Comparison of ENCODE assay signal across 29 mouse cellular contexts in genomic region chr6:131393873-131394660, GRCm38 (mm10). TPM values are rescaled to one million over a fixed set of nuclear protein-coding genes. Genes with fewer than 3 reads are reported as not detected.
A peak's percentile ranks its signal among the peaks of the same experiment; 100 is the strongest.
DNase-seq lines count a peak whose midpoint lies in the region; ATAC-seq lines count a peak whose summit lies in the region.
"Had no signal": no experiment of that assay in that cellular context is flagged by ENCODE, and none has a peak within 500 bp of the region (broad histone marks: within the 10 kb centered on the region; RNA-seq: fewer than 3 reads in every experiment).

No protein-coding gene starts in this region.

- H3K36me3 ChIP-seq in liver, embryonic 11.5 days (ENCODE audit: control insufficient read depth, insufficient read depth, low read length): no peaks in the 10 kb centered on the region
- H3K36me3 ChIP-seq in liver, embryonic 16.5 days (ENCODE audit: control insufficient read depth, insufficient read depth): no peaks in the 10 kb centered on the region
- H3K36me3 ChIP-seq in hindbrain, embryonic 16.5 days (ENCODE audit: control insufficient read depth, insufficient read depth, low read length): no peaks in the 10 kb centered on the region
- H3K36me3 ChIP-seq in midbrain, embryonic 14.5 days (ENCODE audit: control insufficient read depth, insufficient read depth, low read length): no peaks in the 10 kb centered on the region
- H3K36me3 ChIP-seq: heart, embryonic 15.5 days; limb, embryonic 13.5 days; neural tube, embryonic 12.5 days had no signal

- H3K27me3 ChIP-seq in liver, embryonic 11.5 days (replicated peaks; ENCODE audit: control insufficient read depth, insufficient read depth, low read length): no peaks in the 10 kb centered on the region
- H3K27me3 ChIP-seq in liver, embryonic 16.5 days (ENCODE audit: control insufficient read depth, insufficient read depth, low read depth, low read length): no peaks in the 10 kb centered on the region
- H3K27me3 ChIP-seq in hindbrain, embryonic 16.5 days (replicated peaks; ENCODE audit: control insufficient read depth, insufficient read depth, low read length): no peaks in the 10 kb centered on the region
- 0 out of 2 replicates have a peak, but pooled peaks cover 4% of the 10 kb centered on the region for H3K27me3 ChIP-seq in midbrain, embryonic 14.5 days (ENCODE audit: control insufficient read depth, insufficient read depth, low read length)
- H3K27me3 ChIP-seq: heart, embryonic 15.5 days; limb, embryonic 13.5 days had no signal

- H3K27ac ChIP-seq in liver, embryonic 11.5 days (ENCODE audit: low read depth, low read length): no peak overlapping the region
- H3K27ac ChIP-seq in liver, embryonic 16.5 days (ENCODE audit: low read length): no peak overlapping the region
- no peak overlapping the region for H3K27ac ChIP-seq in hindbrain, embryonic 16.5 days (ENCODE audit: low read depth, low read length)
- no peak overlapping the region for H3K27ac ChIP-seq in midbrain, embryonic 14.5 days (replicated peaks; ENCODE audit: low read depth, low read length)
- H3K27ac ChIP-seq: heart, embryonic 15.5 days; hindbrain, postnatal 0 days; limb, embryonic 13.5 days; neural tube, embryonic 12.5 days had no signal

- peak; percentile 62 for ATAC-seq in liver, embryonic 11.5 days (replicated peaks; ENCODE audit: low FRiP score)
- ATAC-seq in erythroid progenitor cell, adult 5-6 weeks (replicated peaks; ENCODE audit: low FRiP score, poor library complexity, severe bottlenecking): peak; percentile 57
- peak; percentile 61 for ATAC-seq in liver, embryonic 16.5 days (ENCODE audit: low read depth)
- no peak for ATAC-seq in cerebellum, adult (ENCODE audit: insufficient number of reproducible peaks, low FRiP score, low TSS enrichment)
- ATAC-seq in hindbrain, embryonic 16.5 days: no peak
- ATAC-seq in midbrain, embryonic 14.5 days (ENCODE audit: low FRiP score, low TSS enrichment): no peak
- no peak for ATAC-seq in inflammation-experienced regulatory T-cells, adult 6 months
- ATAC-seq: forebrain, embryonic 14.5 days; hindbrain, postnatal 0 days; intestine, embryonic 16.5 days had no signal

- no peak overlapping the region for H3K4me3 ChIP-seq in liver, embryonic 11.5 days (ENCODE audit: low read depth, low read length)
- no peak overlapping the region for H3K4me3 ChIP-seq in liver, embryonic 16.5 days (ENCODE audit: low read depth, low read length)
- H3K4me3 ChIP-seq in hindbrain, embryonic 16.5 days (ENCODE audit: low read length): no peak overlapping the region
- no peak overlapping the region for H3K4me3 ChIP-seq in midbrain, embryonic 14.5 days (replicated peaks; ENCODE audit: low read depth, low read length)
- H3K4me3 ChIP-seq: heart, embryonic 15.5 days; limb, embryonic 13.5 days; myocyte; neural tube, embryonic 12.5 days had no signal

- DNase-seq in liver, embryonic 11.5 days (ENCODE audit: low spot score): no peak
- no peak for DNase-seq in liver
- DNase-seq in midbrain, embryonic 14.5 days: no peak
- DNase-seq: adrenal gland, postnatal 10 days; cerebellum, adult 11 months; cerebellum, adult 9-11 months; gastrocnemius, postnatal 14 days; kidney, adult 9 months; kidney, postnatal 10 days; layer of hippocampus, adult 9-11 months; lung, adult 2 months; lung, postnatal 10 days; thymus, adult 2 months; thymus, postnatal 36 days had no signal

- no peaks in the 10 kb centered on the region for H3K4me1 ChIP-seq in liver, embryonic 11.5 days (replicated peaks; ENCODE audit: control insufficient read depth, insufficient read depth, low read length)
- H3K4me1 ChIP-seq in liver, embryonic 16.5 days (ENCODE audit: control insufficient read depth, low read depth, low read length): peaks cover 5% of the 10 kb centered on the region
- H3K4me1 ChIP-seq in hindbrain, embryonic 16.5 days (ENCODE audit: control insufficient read depth, insufficient read depth, low read depth, low read length): peaks cover 1% of the 10 kb centered on the region; the same call in 1 of the 2 replicates
- H3K4me1 ChIP-seq in midbrain, embryonic 14.5 days (ENCODE audit: control insufficient read depth, insufficient read depth, low read length): no peaks in the 10 kb centered on the region
- H3K4me1 ChIP-seq: neural tube, embryonic 12.5 days had no signal

- H3K9me3 ChIP-seq in liver, embryonic 11.5 days (ENCODE audit: control insufficient read depth, low read length): no peaks in the 10 kb centered on the region
- H3K9me3 ChIP-seq in liver, embryonic 16.5 days (replicated peaks; ENCODE audit: control insufficient read depth, low read length): no peaks in the 10 kb centered on the region
- no peaks in the 10 kb centered on the region for H3K9me3 ChIP-seq in hindbrain, embryonic 16.5 days (ENCODE audit: control insufficient read depth, low read length)
- no peaks in the 10 kb centered on the region for H3K9me3 ChIP-seq in midbrain, embryonic 14.5 days (ENCODE audit: control insufficient read depth, low read length)
- H3K9me3 ChIP-seq: heart, embryonic 15.5 days; limb, embryonic 13.5 days; neural tube, embryonic 12.5 days had no signal

- no peak overlapping the region for H3K9ac ChIP-seq in liver, embryonic 11.5 days (ENCODE audit: low read depth, low read length)
- H3K9ac ChIP-seq in liver, embryonic 16.5 days (ENCODE audit: low read depth, low read length): no peak overlapping the region
- H3K9ac ChIP-seq in hindbrain, embryonic 16.5 days (ENCODE audit: low read depth, low read length): no peak overlapping the region
- H3K9ac ChIP-seq in midbrain, embryonic 14.5 days (replicated peaks; ENCODE audit: low read length): no peak overlapping the region
- H3K9ac ChIP-seq: heart, embryonic 15.5 days; limb, embryonic 13.5 days; neural tube, embryonic 12.5 days had no signal

- H3K4me2 ChIP-seq in liver, embryonic 11.5 days: no peak overlapping the region
- no peak overlapping the region for H3K4me2 ChIP-seq in liver, embryonic 16.5 days (ENCODE audit: low read depth, low read length)
- no peak overlapping the region for H3K4me2 ChIP-seq in hindbrain, embryonic 16.5 days (ENCODE audit: low read length)
- no peak overlapping the region for H3K4me2 ChIP-seq in midbrain, embryonic 14.5 days (ENCODE audit: low read length)
- H3K4me2 ChIP-seq: heart, embryonic 15.5 days; limb, embryonic 13.5 days; midbrain, embryonic 11.5 days; neural tube, embryonic 12.5 days had no signal

- WGBS in liver, embryonic 11.5 days: 59% methylated on average over 4 of the region's 4 CpGs
- WGBS in liver, embryonic 16.5 days (ENCODE audit: insufficient replicate concordance): 48% methylated on average over 4 of the region's 4 CpGs
- 77% methylated on average over 4 of the region's 4 CpGs for WGBS in hindbrain, embryonic 16.5 days
- 76% methylated on average over 4 of the region's 4 CpGs for WGBS in midbrain, embryonic 14.5 days

RNA-seq across cellular contexts. Expression of gene Ybx3, which starts 5.8 kb away (rescaled TPM):
- 104 and 125 TPM in 2 replicates for polyA plus RNA-seq in liver, embryonic 11.5 days (2014; fragmentation: Nextera tagmentation; extraction: Ambion mirVana)
- 426 and 461 TPM in 2 replicates for total RNA-seq in erythroid progenitor cell, adult 5-6 weeks (2015; ENCODE audit: low replicate concordance)
- total RNA-seq in erythroid progenitor cell, adult 5-6 weeks (2017; ENCODE audit: low replicate concordance): 493 and 501 TPM in 2 replicates
- polyA plus RNA-seq in liver, embryonic 16.5 days (2015; fragmentation: Nextera tagmentation; extraction: Ambion mirVana): 40.9 and 41.7 TPM in 2 replicates
- 19.8 and 23.5 TPM in 2 replicates for polyA plus RNA-seq in hindbrain, embryonic 16.5 days (2015; fragmentation: Nextera tagmentation; extraction: Ambion mirVana)
- 26.7 and 32.8 TPM in 2 replicates for polyA plus RNA-seq in midbrain, embryonic 14.5 days (2014; fragmentation: Nextera tagmentation; extraction: Ambion mirVana)
- 10 to 100 TPM; 20.5 to 28.0 (median 24.7) TPM for polyA plus RNA-seq in inflammation-experienced regulatory T-cells, adult 6 months (2017; shearing (Covaris generic))

RNA-seq across cellular contexts. Expression of gene Styk1, which starts 40.7 kb away (rescaled TPM):
- polyA plus RNA-seq in liver, embryonic 11.5 days (2014; fragmentation: Nextera tagmentation; extraction: Ambion mirVana): 1.1 TPM in 2 replicates
- not detected in 2 replicates for total RNA-seq in erythroid progenitor cell, adult 5-6 weeks (2015; ENCODE audit: low replicate concordance)
- total RNA-seq in erythroid progenitor cell, adult 5-6 weeks (2017; ENCODE audit: low replicate concordance): 1.9 TPM in 1 of 2 replicates, not detected in the other
- polyA plus RNA-seq in liver, embryonic 16.5 days (2015; fragmentation: Nextera tagmentation; extraction: Ambion mirVana): 0.72 and 1.1 TPM in 2 replicates
- polyA plus RNA-seq in hindbrain, embryonic 16.5 days (2015; fragmentation: Nextera tagmentation; extraction: Ambion mirVana): 5.6 and 7.4 TPM in 2 replicates
- 2.6 and 3.2 TPM in 2 replicates for polyA plus RNA-seq in midbrain, embryonic 14.5 days (2014; fragmentation: Nextera tagmentation; extraction: Ambion mirVana)
- not detected for polyA plus RNA-seq in inflammation-experienced regulatory T-cells, adult 6 months (2017; shearing (Covaris generic))
- total RNA-seq: CH12.LX; granulocyte monocyte progenitor cell, adult 5-6 weeks had no signal

Comparison
In these comparisons a context has a peak if more than half of its experiments do, and no peak if none do; other contexts are left out.
1. ATAC-seq: peak in liver, embryonic 11.5 days (single experiment), erythroid progenitor cell, adult 5-6 weeks (single experiment) and liver, embryonic 16.5 days (single experiment); none in cerebellum, adult (single experiment), hindbrain, embryonic 16.5 days (single experiment), midbrain, embryonic 14.5 days (single experiment) and inflammation-experienced regulatory T-cells, adult 6 months (single experiment).